Mouse (Mus musculus) megakaryocyte, embryonic 14.5 days (primary cell): ENCODE measurements around the gene Rnf150.

ENCODE experiments used
- FLI1 ChIP-seq: IDR thresholded peaks from 2 replicates; pipeline ENCODE4 v1.6.1; 2012; ENCODE audit warnings: low read length, inconsistent platforms, mixed read lengths
- GATA1 ChIP-seq: IDR thresholded peaks from 3 replicates; pipeline ENCODE4 v1.6.1; 2012; ENCODE audit warnings: mixed read lengths, low read length, inconsistent platforms, borderline replicate concordance

DNA sequence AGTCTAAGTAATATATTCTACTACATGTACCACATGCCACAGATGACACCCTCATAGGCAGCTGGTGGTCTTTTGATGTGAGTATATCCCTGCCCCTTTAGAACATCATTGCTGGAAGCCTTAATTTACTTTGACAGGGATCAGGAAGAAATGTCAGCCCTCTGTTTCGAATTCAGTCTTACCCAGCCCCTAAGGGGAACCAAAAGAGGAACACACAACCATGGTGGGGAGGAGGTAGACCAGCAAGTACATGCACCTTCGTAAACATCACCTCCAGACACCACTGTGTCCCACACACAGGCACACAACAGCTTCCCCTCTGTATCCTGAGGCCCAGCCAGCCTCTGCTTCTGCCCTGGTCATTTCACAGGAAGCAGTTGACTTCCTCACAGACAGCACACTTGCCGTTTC is 277.6 kb downstream of the Rnf150 start:
- TF ChIP-seq GATA1 (no peak), FLI1 (no peak)
